Mouse (Mus musculus) spleen, postnatal 10 days (tissue): ENCODE measurements around the gene Synpo2.
A peak's percentile ranks its signal among the peaks of the same experiment; 100 is the strongest.
"Not testable (repeated sequence)": the region's sequence is repeated elsewhere in the genome, so short reads cannot be mapped to it uniquely, and the experiment has no call there.

Experiments used
- DNase-seq, 2 experiments: peaks; one replicate each; pipeline ENCODE4 v3.0.0; 2021 to 2022; ENCODE audit warnings: low spot score in 2 of 2

Synpo2 gene

DNA sequence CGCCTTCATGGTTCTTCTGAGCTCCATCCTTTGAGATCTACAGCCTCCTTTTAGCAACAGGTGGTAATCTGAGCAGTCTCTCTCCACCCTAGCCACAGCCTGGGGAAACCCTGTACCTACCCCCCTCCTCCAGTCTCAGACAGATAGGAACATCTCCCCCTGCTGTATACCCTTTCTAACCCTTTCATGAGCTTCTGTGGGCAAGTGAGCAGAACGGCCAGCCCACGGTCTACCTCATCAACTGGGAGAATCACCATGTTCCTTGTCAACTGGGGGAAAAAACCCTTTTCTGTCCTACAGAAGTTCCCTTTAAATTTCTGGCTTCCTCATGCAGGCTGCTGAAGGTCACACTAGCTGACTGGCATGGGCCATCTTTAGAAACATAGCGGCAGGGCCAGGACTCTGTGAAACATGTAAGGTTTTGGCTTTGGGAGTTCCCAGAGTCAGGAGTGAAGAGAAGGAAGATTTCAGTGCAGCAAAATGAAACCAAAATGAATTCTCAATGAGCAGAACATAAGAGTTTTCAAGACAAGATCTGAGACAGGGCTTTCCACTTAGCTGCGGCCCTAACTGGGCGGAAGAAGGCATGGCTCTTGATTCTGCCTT, 104.7 kb downstream of the Synpo2 start:
- no peak for DNase-seq

DNA sequence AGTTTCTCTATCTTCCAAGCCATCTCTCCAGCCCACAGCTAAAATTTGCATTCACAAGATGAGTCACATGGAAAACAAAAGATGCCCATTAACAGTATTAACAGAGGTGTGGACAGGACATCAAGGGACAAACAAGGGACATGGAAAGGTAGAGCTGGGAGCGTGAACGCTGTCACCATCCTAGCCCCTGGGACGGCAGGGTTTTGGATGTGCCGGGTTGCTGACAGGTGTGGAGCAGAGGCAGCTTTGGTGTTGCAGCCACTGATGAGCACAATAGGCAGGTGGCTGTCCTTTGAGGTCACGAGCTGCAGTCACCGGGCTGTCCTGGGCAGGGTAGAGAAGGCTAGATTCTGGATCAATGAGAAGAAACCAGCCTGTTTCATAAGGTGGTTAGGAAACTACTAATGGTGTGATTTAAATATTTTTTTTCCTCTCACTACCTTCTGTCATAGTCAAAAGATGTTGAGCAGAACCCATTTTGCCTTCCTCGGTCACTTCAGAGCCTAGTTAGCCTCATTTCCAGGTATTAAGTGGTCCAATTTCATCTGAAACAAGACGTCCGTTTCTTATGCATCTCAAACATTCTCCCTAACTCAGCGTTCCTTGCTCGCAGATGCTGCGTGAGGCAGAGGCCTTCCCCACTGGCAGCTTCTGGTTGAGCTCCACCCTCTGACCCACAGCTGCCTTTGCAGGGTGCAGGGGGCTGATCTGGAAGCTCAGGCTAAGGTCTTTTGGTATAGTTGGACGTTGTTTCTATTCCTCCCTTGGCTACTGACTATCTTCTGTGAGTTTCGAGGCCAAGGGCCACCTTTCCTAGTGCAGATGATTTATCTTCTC, 105.4 kb downstream of the Synpo2 start:
- DNase-seq, result no peak

DNA sequence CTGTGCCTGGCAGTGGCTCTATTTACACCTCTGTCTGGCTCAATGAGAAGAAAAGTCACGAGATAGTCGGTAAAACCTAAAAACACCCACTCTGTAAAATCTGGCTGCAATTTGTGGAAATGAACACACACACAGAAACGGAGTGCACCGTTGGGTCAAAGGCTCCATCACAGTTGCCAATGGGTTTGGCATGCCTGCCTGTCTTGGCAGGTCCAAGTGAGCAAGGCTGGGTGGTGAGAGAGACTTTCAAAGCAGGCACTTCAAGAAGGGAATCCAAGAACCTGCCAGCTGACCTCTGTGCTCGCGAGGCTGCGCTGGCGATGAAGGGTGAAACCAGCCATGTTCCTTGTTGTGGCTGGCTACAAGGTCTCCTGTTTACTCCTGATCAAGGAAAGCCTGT, 107.2 kb downstream of the Synpo2 start:
- DNase-seq, result no peak

DNA sequence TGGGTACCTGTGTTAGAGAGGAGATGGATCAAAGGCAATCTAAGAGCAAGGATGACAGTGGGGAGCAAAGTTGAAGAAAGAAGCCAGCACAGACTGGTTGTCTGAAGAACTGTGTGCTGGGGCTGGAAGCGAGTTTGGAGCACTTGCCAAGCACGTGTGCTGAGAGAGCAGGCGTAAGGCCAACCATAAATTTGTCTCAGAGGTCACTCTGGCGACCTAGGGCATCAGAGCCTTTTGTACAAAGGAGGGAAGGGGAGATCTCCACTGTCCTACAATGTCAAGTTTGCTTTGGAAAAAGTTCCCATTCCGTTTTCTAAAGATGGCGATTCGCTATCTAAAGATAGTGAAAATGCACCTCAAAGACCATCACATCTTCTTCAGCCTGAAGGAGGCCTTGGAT, 107.9 kb downstream of the Synpo2 start:
- DNase-seq, result no peak

DNA sequence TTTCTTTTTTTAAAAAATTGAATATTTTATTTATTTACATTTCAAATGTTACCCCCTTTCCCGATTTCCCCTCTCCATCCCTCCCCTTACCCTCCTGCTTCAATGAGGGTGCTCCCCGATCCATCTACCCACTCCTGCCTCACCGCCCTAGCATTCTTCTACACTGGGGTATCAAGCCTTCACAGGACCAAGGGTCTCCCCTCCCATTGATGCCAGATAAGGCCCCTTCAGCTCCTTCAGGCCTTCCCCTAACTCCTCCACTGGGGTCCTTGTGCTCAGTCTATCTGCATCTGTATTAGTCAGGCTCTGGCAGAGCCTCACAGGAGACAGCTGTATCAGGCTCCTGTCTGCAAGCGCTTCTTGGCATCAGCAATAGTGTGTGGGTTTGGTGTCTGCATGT, 109.2 kb downstream of the Synpo2 start:
- not testable (repeated sequence) for DNase-seq

DNA sequence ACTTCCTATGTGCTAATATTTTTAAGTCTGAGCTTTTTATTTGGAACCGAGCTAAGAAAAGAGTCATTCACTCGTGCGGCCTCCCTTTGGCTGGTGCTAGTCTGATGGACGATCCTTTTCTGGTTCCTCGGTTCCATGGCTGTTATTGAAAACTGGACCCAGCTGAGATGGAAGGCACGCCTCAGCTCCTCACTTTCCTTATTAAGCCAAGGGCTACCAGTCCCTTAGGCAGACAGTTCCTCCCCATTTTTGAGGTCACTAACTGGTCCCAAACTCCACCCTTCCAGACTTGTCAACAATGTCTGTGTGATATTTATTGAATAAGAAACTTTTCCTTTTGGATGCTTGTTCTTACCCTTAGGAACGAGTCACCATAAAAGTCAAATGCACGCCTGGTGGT, 112.1 kb downstream of the Synpo2 start:
- no peak for DNase-seq

DNA sequence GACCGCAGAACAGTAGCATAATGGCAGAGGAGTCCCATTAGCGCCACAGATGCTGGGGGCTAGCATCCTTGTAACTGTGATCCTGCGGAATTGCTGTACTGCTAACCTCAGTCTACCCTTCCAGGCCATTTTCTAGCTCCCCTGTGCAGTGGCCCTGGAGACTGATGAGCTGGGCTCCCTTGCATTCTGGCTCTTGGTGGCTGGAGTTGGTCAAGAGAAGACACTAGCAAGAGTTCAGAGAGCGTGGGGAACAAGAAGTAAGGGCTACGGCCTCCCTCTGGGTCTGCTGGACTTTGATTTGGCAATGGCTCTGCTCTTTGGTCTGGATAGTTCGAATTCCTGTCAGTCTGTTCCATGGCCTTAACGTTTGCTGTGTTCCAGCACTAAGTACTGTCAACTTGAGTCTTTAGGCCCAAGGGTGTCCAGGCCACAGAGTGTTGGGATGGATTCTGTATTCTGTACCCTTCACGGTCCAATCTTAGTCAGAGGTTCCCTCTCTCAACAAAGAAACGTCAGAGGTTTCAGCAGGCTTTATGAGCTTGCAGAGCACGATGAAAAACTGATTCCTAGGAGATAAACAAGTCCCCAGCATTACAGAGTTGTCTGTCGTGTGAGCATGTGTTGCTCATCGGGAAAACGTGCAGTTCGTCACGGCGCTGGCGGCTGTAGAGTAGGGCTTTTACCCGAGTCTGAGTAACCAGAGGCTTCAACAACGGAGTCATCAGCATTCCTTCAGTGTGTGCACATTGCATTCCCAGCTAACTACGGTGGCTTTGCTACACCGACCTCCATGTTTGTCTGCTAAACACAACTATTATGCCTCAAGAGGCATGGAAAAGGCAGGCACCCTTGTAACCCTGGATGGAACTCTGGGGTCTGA, 113.6 kb downstream of the Synpo2 start:
- DNase-seq, result no peak

DNA sequence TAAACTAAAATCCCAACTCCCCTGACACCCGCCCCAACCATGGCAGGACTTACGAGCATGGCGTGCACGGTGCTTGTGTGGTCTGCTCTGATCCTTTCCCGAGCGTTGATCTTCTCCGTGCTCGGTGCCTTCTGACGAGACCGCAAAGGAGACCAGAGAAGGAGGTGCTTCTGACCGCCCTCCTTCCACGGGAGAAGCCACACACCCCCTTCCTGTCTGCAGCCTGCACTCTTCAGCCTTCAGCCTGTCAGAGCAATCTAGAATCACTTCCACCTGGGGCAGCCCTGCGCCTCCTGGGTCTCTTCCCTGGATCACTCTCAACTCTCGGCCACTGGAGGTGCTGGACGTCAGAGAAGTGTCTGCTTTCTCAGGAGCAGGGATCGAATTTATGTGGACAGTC, 119.0 kb downstream of the Synpo2 start:
- no peak for DNase-seq

DNA sequence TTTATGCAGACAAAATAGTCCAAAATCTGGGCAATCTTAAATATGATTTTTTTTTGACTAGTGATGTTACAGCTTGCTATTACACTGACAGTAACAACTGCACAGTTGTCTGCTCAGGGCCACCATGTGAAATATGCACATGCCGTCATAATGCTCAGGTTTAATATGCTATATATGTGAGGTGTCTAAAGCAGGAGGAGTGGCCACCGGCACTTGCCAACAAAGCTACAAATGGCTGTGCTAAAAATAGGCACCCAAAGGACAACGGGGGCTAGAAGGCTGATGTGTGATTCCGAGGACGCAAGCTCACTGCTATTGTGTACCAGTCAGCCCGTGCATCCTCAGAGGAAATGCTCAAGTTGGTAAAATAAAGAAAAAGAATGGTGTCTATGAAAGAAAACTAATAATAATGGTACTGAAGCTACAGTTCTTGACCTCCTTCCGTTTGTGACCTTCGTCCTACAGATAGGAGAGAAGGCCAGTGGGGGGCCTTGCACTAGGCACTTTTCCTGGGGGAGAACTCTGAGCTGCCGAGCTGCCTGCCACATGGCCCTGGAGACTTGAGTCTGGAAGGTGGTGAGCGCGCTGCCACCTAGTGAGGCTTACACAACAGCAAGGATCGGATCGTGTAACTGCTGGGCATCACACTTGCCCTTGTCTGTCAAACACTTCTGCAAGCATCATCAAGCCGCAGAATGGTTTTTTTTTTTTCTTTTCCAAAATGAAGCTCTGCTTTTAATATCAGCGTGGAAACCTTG, 120.0 kb downstream of the Synpo2 start:
- no peak for DNase-seq

DNA sequence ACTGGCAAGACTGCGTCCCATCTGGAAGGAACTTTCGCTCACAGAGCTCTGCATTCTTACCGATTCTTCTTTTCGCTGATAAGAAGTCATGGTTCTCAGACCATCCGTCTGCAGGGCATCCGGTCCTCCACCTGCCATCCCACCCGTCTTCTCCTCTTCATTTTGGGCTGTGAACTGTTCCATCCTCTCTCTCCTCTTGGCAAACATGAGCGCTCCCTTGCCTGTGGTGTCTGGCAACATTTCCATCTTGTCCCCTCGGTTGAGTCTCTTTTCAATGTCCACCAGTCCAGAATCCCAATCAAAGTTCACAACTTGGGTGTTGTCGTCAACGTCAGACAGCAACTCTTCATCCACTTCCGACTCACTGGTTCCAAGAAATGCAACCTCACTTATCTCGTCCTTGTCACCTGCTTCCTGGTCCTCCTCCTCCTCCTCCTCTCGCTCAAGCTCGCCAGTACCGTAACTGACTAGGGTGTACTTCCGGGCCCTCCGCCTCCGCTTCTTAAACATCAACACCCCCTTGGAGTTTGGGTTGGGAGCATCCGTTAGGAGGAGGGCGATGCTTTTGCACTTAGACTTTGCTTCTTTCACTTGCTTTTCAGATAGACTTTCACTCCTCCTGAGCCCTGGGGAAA, 121.8 kb downstream of the Synpo2 start:
- DNase-seq, result no peak

DNA sequence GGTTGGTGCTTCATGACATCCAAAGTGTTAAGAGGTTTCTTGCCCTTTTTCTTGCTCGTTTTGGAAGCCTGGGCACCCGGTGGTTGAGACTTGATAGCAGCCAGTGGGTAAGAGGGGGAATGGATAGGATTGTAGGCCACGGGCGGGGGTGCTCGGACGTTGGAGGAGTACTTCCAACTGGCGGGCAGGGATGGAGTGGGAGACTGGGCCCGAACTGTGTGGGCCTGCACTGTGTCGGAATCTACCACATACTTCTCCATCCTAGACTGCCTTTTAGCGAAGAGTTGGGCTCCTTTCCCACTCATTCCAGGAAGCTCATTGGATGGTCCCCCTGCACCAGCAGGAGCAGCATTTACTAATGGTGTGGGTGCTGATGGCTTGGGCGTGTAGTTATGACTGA, 123.2 kb downstream of the Synpo2 start:
- DNase-seq, result no peak

DNA sequence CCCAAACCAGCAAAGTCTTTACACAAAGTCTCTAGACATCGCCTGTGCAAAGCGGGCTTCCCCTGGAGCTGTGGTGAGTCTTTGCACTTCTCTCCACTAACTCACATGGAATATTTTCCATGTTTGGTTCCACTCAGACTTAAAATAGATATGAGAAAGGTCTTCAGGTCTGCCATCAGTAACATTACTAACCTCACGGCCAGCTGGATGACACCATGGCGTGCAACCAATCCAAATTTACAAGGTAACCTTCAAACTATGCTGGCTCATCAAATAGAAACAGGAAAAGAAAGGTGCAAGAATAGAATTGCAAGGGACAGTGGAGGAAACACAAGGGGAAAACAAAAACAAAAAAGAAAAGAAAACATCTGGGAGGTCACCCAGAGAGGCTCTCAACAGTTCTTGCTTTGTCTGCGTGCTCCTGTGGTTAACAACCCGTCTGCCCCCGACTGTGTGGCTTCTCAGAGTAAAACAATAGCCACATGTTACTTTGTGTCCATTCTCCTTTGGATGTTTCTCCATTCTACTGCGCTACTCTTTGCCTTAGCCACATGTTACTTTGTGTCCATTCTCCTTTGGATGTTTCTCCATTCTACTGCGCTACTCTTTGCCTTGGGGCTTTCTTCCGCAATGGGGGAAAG, 124.8 kb downstream of the Synpo2 start:
- no peak for DNase-seq

DNA sequence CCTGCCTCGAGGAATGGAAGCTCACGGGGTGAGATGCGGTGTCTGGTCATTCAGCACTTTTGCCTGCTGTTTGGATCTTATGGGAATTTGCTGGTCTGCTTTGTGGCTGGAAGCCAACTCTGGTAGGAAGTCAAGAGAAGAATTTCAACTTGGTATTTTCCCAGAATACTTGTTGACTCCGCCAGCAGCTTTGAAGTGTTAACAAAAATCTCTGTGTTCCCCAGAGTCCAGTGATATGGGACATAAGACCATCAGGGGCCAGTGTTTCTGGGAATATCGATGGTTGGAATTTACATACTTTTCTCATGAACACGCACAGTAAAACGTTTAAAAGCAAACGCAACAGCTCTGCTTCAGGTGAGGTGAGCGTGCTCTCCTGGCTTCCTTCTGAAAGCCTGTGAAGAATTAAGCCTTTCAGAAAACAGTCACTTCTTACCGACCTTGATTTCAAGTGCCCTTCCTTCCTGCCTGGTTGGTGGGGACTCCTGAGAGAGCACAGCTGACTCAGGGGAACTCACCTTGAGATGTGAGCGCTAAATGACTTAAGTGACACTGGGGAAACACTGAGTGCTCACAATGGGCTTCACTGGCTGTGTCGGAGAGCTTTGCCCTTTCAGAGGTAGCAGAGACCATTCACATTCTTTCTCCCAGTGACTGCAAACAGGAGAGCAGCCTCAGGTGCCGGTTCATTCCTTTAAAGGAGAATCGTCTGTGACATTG, 128.0 kb downstream of the Synpo2 start:
- no peak for DNase-seq

DNA sequence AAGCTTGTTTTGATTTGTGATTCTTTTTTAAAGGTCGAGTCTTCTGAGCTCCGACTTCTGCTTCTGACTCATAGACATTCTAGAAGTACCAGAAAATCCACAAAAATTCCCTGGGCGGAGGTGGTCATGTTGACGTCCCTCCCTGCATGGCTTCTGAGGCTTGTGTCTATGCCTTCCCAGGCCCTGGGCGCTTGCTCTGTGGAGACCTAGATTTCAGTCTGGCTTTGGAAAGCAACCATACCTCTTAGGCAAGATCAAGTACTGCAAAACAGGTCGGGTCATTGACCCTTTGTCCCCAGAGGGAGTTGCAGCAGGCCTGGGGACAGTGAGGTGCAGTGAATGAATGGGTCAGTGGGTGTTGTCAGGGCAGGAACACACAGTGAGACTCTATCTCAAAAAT, 131.6 kb downstream of the Synpo2 start:
- DNase-seq, result no peak

DNA sequence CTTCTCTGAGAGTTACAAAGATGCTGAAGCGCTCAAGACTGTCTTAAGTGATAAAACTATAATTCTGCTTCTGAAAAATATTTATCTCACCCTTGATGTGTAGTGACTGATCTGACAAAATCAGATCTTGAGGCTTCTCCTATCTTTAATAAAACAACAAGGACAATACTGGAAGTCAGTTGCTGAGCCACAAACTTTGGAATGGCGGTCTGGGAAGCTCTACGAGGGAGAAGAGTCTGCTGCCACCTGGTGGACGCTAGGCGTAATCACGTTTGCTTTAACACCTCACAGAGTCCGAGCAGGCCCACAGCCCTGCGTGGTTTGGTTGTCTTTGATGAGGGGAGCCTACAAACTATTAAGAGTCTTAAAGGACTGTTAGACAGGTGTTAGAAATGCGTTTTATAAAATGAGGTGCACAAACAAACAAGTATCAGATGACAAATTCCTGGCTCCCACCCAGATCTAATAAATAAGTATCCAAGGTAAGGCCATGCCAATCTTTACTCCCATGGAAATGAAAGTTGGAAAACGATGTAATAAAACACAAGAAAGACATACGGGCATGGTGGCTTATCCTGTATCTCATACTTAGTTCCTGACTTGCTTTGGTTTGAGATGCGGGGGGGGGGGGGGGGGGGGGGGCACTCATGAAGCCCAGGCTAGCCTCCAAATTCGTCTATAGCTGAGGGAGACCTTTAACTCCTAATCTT, 132.6 kb downstream of the Synpo2 start:
- DNase-seq, result peak; percentile 36 to 68

DNA sequence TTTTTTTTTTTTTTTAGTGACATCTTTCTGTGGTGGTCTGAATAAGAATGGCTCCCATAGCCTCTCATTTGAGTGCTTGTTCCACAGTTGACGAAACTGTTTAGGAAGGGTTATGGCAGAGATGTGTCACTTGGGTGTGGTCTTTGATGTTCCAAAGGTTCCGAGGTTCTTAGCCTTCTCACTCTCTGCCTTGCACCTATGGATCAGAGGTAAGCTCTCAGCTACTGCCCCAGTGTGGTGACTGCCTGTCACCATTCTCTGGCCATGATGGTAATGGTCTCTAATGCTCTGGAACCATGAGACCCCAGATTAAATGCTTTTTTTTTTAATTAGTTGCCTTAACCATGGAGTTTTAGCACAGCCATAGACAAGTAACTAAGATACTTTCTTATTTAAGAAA, 134.2 kb downstream of the Synpo2 start:
- no peak for DNase-seq

DNA sequence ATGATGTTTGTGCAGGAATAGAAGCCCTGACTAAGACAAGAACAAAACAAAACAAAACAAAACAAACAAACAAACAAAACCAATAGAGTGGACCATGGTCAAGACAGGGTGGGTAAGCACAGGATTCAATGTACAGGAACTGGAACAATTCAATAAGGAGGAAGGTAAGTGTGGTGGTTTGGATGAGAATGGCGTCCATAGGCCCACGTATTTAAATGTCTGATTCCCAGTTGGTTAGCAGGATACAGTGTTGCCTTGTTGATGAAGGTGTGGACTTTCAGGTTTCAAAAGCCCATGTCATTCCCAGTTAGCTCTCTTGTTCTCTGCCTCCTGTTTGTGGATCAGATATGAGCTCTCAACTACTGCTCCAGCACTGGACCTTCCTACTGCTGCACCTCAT, 140.8 kb downstream of the Synpo2 start:
- no peak for DNase-seq

DNA sequence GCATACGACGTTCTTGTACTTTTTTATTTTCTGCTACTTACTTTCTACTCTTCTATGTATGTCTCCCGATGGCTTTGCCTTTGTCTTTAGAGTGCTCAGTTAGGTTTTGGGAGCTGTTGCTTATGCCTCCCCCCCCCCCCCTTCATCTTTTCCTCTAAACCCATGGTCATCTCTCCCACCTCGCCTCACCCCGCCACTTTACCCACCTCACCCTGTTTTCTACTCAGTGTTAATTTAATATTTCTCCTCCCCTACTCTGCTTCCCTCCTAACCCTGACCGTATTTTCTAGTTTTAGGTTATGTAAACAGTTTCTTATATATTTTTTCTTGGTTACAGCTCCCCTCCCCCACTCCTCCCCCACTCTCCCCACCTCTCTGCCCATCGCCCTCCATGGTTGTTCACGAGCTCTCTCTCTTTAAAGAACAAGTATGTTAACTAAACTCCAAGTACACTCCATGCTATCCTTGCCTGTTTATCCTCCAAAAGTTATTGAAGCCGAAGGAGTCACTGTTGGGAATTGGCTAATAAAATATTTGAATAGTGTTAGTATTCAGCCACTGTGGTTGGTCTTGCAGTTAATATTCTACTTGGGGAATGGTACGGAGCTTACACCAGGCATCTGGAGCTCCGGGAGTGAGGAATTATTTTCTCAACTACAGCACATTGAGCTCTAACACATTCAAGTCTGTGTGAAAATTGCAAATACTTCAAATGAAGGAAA, 142.1 kb downstream of the Synpo2 start:
- DNase-seq, result no peak
